ENCODE assay signal across 31 mouse cellular contexts in the genomic region with DNA sequence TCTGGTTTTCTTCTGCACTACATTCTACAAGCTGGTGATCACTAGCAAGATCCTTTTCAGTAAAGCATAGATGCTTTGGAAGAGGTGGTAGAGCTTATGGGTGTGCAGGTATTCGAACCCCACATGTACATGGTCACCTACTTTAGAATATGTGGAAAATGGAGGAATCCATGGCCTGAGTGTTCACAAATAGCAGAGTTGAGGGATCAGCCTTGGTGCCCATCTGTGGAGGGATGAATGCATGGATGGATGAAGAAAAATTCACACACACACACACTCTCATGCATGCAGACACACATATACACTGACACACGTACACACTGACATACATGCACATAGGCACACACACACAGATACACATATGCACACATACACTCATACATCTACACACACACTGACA.
"Had no signal": no experiment of that assay in that cellular context is flagged by ENCODE, and none has a peak within 500 bp of the region (broad histone marks: within the 10 kb centered on the region; RNA-seq: fewer than 3 reads in every experiment).

No protein-coding gene starts in this region.

- H3K4me2 ChIP-seq: limb, embryonic 12.5 days; limb, embryonic 13.5 days; limb, embryonic 15.5 days; liver, embryonic 11.5 days; liver, embryonic 12.5 days; liver, embryonic 13.5 days; liver, embryonic 15.5 days; lung, embryonic 14.5 days; lung, embryonic 15.5 days; midbrain, embryonic 12.5 days; midbrain, embryonic 13.5 days; neural tube, embryonic 12.5 days; neural tube, embryonic 13.5 days had no signal

- H3K4me3 ChIP-seq: left cerebral cortex, adult 2 months; limb, embryonic 10.5 days; limb, embryonic 12.5 days; limb, embryonic 13.5 days; limb, embryonic 15.5 days; liver, embryonic 12.5 days; liver, embryonic 13.5 days; liver, embryonic 15.5 days; lung, embryonic 15.5 days; midbrain, embryonic 10.5 days; midbrain, embryonic 12.5 days; midbrain, embryonic 13.5 days; myocyte; neural tube, embryonic 12.5 days; neural tube, embryonic 13.5 days had no signal

- H3K27ac ChIP-seq: left cerebral cortex, adult 2 months; limb, embryonic 10.5 days; limb, embryonic 12.5 days; limb, embryonic 13.5 days; limb, embryonic 15.5 days; liver, embryonic 12.5 days; liver, embryonic 13.5 days; liver, embryonic 14.5 days; liver, embryonic 15.5 days; lung, embryonic 15.5 days; macrophage; midbrain, embryonic 10.5 days; midbrain, embryonic 12.5 days; midbrain, embryonic 13.5 days; neural tube, embryonic 12.5 days; neural tube, embryonic 13.5 days had no signal

- DNase-seq: left cerebral cortex, postnatal 4 days; liver; liver, embryonic 13.5 days; liver, postnatal 0 days; lung, adult 18-20 months; lung, adult 2 months; lung, embryonic 14.5 days; lung, postnatal 10 days; lung, postnatal 14 days; lung, postnatal 36 days; lung, postnatal 4 days; midbrain, embryonic 14.5 days had no signal

- H3K9me3 ChIP-seq: limb, embryonic 10.5 days; limb, embryonic 12.5 days; limb, embryonic 13.5 days; limb, embryonic 15.5 days; liver, embryonic 12.5 days; liver, embryonic 13.5 days; liver, embryonic 15.5 days; lung, embryonic 15.5 days; midbrain, embryonic 10.5 days; midbrain, embryonic 12.5 days; midbrain, embryonic 13.5 days; neural tube, embryonic 12.5 days; neural tube, embryonic 13.5 days had no signal

- H3K27me3 ChIP-seq: limb, embryonic 12.5 days; limb, embryonic 13.5 days; limb, embryonic 15.5 days; liver, embryonic 12.5 days; liver, embryonic 13.5 days; liver, embryonic 15.5 days; lung, embryonic 15.5 days; midbrain, embryonic 12.5 days; midbrain, embryonic 13.5 days; neural tube, embryonic 12.5 days; neural tube, embryonic 13.5 days had no signal

- H3K36me3 ChIP-seq: limb, embryonic 10.5 days; limb, embryonic 12.5 days; limb, embryonic 13.5 days; limb, embryonic 15.5 days; liver, embryonic 12.5 days; liver, embryonic 13.5 days; liver, embryonic 15.5 days; lung, embryonic 15.5 days; midbrain, embryonic 10.5 days; midbrain, embryonic 12.5 days; midbrain, embryonic 13.5 days; neural tube, embryonic 12.5 days; neural tube, embryonic 13.5 days had no signal

- H3K9ac ChIP-seq: limb, embryonic 12.5 days; limb, embryonic 13.5 days; limb, embryonic 15.5 days; liver, embryonic 12.5 days; liver, embryonic 13.5 days; liver, embryonic 14.5 days; liver, embryonic 15.5 days; liver, postnatal 0 days; lung, embryonic 14.5 days; lung, embryonic 15.5 days; midbrain, embryonic 12.5 days; midbrain, embryonic 13.5 days; neural tube, embryonic 12.5 days; neural tube, embryonic 13.5 days had no signal

- ATAC-seq: liver, embryonic 12.5 days; liver, postnatal 0 days; lung, postnatal 0 days; midbrain, embryonic 13.5 days; midbrain, embryonic 16.5 days had no signal

- H3K4me1 ChIP-seq: midbrain, embryonic 12.5 days; neural tube, embryonic 12.5 days had no signal
